Mouse (Mus musculus): ENCODE data around the gene Nrp2.
A peak's percentile ranks its signal among the peaks of the same experiment; 100 is the strongest.

Nrp2 gene

GRCm38 (mm10) chr1:62859556-62860300, 156.6 kb downstream of the Nrp2 start:
- no peak for DNase-seq (ENCODE audit: low spot score)

- DNase-seq (ENCODE audit: low spot score) = no peak
These were observed 157.2 kb downstream of the Nrp2 start for GRCm38 (mm10) chr1:62860327-62860726.

GRCm38 (mm10) chr1:62860788-62861187, 157.7 kb downstream of the Nrp2 start:
- DNase-seq (ENCODE audit: low spot score) = peak; percentile 10

Measured in urinary bladder, postnatal 14 days (tissue).